Mouse (Mus musculus): ENCODE data around the gene Pear1.

- TF ChIP-seq CTCF (conservative IDR thresholded peaks at IDR 0.05 in 1 of 2, IDR thresholded peaks at IDR 0.05 in 1 of 2; ENCODE audit: low read depth in 2 of 2, low read length in 2 of 2) (no peak), ZKSCAN1 (IDR thresholded peaks at IDR 0.05; ENCODE audit: borderline replicate concordance, low read depth, low read length) (no peak), MXI1 (IDR thresholded peaks at IDR 0.05; ENCODE audit: low read depth, low read length) (no peak), EP300 (IDR thresholded peaks at IDR 0.05; ENCODE audit: low read length) (no peak), TCF12 (IDR thresholded peaks at IDR 0.05; ENCODE audit: low read depth, low read length) (no peak), MEF2A (IDR thresholded peaks at IDR 0.05; ENCODE audit: borderline replicate concordance, low read depth, low read length) (no peak), KAT2A (IDR thresholded peaks at IDR 0.05; ENCODE audit: insufficient replicate concordance, low read length) (no peak), POLR2A (IDR thresholded peaks at IDR 0.05; ENCODE audit: low read depth, low read length) (no peak), SMC3 (IDR thresholded peaks at IDR 0.05; ENCODE audit: low read depth, low read length) (no peak), MAZ (IDR thresholded peaks at IDR 0.05; ENCODE audit: low read depth, low read length) (no peak), RCOR1 (conservative IDR thresholded peaks at IDR 0.05; ENCODE audit: low read depth, low read length) (no peak)
Measured at GRCm38 (mm10) chr3:87768431-87768830, 55.7 kb downstream of the Pear1 start.

All from CH12.LX (cell line).